Mouse (Mus musculus) lung, embryonic 16.5 days (tissue): Measurements from ENCODE around the gene Pfdn5. TPM values are rescaled to one million over a fixed set of nuclear protein-coding genes. Genes with fewer than 3 reads are reported as not detected.
A peak's percentile ranks its signal among the peaks of the same experiment; 100 is the strongest.

ENCODE experiments used
- ATAC-seq: fragments of 200-750 bp; cut with Nextera tagmentation; 2 replicates; pipeline ENCODE4 v1.8.0; 2017; ENCODE audit warnings: low read depth, mild to moderate bottlenecking, moderate library complexity
- H3K27ac ChIP-seq: fragments of 300-500 bp; sonication (generic); 2 replicates; pipeline ENCODE4 v1.5.1; 2014; ENCODE audit warnings: mild to moderate bottlenecking, control low read depth, low read length
- H3K27me3 ChIP-seq: fragments of 300-500 bp; sonication (generic); 2 replicates; pipeline ENCODE4 v1.6.1; 2014; ENCODE audit warnings: low read depth, low read length, mixed read lengths; ENCODE audit not compliant: control insufficient read depth, insufficient read depth
- H3K36me3 ChIP-seq: fragments of 300-500 bp; sonication (generic); 2 replicates; pipeline ENCODE4 v1.6.1; 2014; ENCODE audit warnings: low read length; ENCODE audit not compliant: control insufficient read depth, insufficient read depth
- H3K4me1 ChIP-seq: fragments of 300-500 bp; sonication (generic); replicated peaks from 2 replicates; pipeline ENCODE4 v1.6.1; 2014; ENCODE audit warnings: low read length, mixed read lengths; ENCODE audit not compliant: control insufficient read depth, insufficient read depth
- H3K4me2 ChIP-seq: fragments of 300-500 bp; sonication (generic); 2 replicates; pipeline ENCODE4 v1.6.1; 2014; ENCODE audit warnings: low read depth, low read length, control low read depth
- H3K4me3 ChIP-seq: fragments of 300-500 bp; sonication (generic); 2 replicates; pipeline ENCODE4 v1.5.1; 2014; ENCODE audit warnings: mild to moderate bottlenecking, low read length, control low read depth
- H3K9ac ChIP-seq: fragments of 300-500 bp; sonication (generic); 2 replicates; pipeline ENCODE4 v1.6.1; 2014; ENCODE audit warnings: low read length, control low read depth
- H3K9me3 ChIP-seq: fragments of 300-500 bp; sonication (generic); 2 replicates; pipeline ENCODE4 v1.6.1; 2016; ENCODE audit warnings: low read length; ENCODE audit not compliant: control insufficient read depth
- WGBS: fragments of 180-500 bp; shearing (Covaris S2); extraction: QIAGEN DNeasy Blood & Tissue Kit; methylation state at CpG from one replicate; pipeline ENCODE4 v1.1.7; 2014; 5-methylcytosine and 5-hydroxymethylcytosine counted together
- polyA plus RNA-seq: library from polyadenylated mRNA; unstranded; fragments of >200 nt; fragmentation: Nextera tagmentation; extraction: Ambion mirVana; gene quantifications from 2 replicates; pipeline ENCODE4 v1.2.1, GENCODE M21; 2015

Gene Pfdn5
- 390 and 403 TPM in 2 replicates for polyA plus RNA-seq

DNA sequence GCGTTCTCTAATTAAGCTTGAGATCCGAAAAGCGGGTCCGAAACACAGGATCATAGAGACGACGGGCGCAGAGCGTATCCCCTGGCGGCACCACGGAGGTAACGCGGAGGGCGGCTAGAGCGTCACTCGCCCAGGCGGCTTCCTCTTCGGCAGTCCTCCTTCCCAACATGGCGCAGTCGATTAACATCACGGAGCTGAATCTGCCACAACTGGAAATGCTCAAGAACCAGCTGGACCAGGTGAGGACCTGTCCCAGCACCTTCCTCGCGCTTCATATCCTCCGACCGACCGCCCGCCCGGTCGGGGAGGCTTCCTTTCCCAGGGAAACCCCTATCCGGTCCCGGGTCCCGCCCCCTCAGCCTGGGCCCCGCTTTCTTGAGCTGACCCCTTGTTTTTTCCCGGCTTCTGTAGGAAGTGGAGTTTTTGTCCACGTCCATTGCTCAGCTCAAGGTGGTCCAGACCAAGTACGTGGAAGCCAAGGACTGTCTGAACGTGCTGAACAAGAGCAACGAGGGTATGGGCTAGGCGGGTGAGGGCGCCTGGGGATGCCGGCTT is at the start of gene Pfdn5:
Gene Pfdn5 (plus strand): TSS at position 95 of the 555 bp plus-strand sequence.
- peak within 1 kb of the TSS; percentile 68 for H3K4me3 ChIP-seq
- peak within 1 kb of the TSS; percentile 75 for H3K4me2 ChIP-seq
- ATAC-seq = peak; percentile 94
- H3K36me3 ChIP-seq = peaks cover 29% of the 10 kb centered on the region
- peaks cover 8% of the 10 kb centered on the region for H3K4me1 ChIP-seq
- H3K9ac ChIP-seq = peak within 1 kb of the TSS; percentile 76
- H3K27ac ChIP-seq = peak within 1 kb of the TSS; percentile 61
- WGBS = under 1% methylated on average over 40 of the region's 40 CpGs
- H3K27me3 ChIP-seq = no peaks in the 10 kb centered on the region
- H3K9me3 ChIP-seq = no peaks in the 10 kb centered on the region

DNA sequence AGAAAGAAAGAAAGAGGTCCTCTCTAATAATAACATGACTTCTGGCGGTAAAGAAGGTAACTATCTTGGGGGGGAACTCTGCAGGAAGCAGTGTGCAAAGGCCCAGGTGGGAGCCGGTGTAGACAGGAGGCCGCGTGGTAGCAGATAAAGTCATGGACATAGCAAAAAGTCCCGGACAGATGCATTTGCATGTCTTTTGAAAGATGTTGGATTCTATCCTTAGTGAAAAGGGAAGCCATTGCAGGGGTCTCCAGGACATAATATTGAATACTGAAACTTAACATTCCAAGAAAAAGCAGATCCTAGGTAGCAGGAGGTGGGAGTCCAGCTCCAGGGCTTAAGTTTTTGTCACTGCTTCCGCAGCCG is 47.2 kb upstream of the Pfdn5 start:
- Histone ChIP-seq H3K9me3 (no peaks in the 10 kb centered on the region), H3K27ac (peak overlapping the region; percentile 75), H3K4me2 (peak overlapping the region; percentile 88), H3K4me3 (peak overlapping the region; percentile 77), H3K27me3 (no peaks in the 10 kb centered on the region), H3K36me3 (peaks cover 5% of the 10 kb centered on the region), H3K4me1 (peaks cover 13% of the 10 kb centered on the region), H3K9ac (peak overlapping the region; percentile 78)
- WGBS = 30% methylated on average over 7 of the region's 7 CpGs
- ATAC-seq = no peak

DNA sequence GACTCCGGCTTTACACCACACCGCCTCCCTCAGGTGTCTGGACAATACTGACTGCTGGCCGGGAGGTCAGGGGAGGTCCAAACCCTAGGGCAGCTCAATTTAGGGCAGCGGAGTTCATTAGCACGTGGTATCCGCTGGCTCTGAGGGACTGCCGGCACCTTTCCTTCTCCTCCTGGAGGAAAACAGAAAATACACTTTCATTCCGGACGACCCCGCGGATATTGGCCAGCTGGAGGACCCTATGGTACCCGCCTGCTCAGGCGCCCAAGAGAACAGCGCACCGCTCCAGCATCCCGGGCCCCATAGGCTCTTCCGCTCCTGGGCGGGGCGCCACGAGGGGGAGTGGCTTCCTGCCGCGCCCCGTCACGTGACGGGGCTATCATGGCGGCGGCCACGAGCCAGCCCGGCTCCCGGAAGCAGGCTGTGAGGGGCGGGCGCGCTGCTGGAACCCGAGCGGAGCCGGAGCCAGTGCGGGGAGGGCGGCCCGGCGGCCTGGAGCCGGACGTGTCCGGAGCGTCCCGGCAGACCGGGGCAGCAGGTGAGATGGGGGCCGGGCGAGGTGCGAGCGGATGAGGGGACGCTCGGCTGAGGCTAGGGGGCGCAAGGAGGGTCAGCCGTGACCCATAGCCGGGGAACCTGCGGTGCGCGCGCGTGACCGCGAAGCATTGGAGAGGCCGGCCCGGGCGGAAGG is 46.7 kb upstream of the Pfdn5 start, which contains the start of gene Mfsd5:
Gene Mfsd5 (plus strand): TSS at position 363 of the 691 bp plus-strand sequence.
- Histone ChIP-seq H3K4me2 (peak within 1 kb of the TSS; percentile 88), H3K4me3 (peak within 1 kb of the TSS; percentile 77), H3K27me3 (no peaks in the 10 kb centered on the region), H3K4me1 (peaks cover 13% of the 10 kb centered on the region), H3K9ac (peak within 1 kb of the TSS; percentile 78), H3K36me3 (peaks cover 5% of the 10 kb centered on the region), H3K27ac (peak within 1 kb of the TSS; percentile 87), H3K9me3 (no peaks in the 10 kb centered on the region)
- under 1% methylated on average over 60 of the region's 65 CpGs for WGBS
- peak; percentile 97 for ATAC-seq

DNA sequence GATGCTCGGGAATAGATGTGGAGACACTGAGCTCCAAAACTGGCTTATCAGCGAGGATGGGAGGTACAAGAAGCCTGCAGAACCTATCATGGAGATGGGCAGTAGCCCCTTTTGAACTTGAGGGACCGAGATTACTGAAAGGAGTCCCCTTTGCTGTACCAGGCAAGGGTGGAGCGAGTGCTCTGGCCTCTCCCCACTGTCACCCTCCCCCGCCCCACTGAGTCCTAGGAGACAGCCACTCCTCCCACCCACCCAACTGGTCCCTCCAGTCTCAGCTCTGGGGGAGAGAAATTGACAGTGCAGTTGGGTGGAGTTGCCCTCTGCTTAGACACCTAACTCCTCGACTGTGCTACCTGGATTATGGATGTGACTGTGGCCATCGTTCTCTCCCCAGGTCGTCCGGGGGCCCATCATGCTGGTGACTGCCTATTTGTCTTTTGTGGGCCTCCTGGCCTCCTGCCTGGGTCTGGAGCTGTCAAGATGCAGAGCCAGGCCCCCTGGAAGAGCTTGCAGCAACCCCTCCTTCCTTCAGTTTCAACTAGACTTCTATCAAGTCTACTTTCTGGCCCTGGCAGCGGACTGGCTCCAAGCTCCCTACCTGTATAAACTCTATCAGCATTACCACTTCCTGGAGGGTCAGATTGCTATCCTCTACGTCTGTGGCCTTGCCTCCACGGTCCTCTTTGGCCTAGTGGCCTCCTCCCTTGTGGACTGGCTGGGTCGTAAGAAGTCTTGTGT is 46.0 kb upstream of the Pfdn5 start:
- 20% methylated on average over 13 of the region's 13 CpGs for WGBS
- Histone ChIP-seq H3K4me3 (peak overlapping the region; percentile 77), H3K27ac (peak overlapping the region; percentile 87), H3K27me3 (no peaks in the 10 kb centered on the region), H3K4me1 (peaks cover 15% of the 10 kb centered on the region), H3K36me3 (peaks cover 5% of the 10 kb centered on the region), H3K9me3 (no peaks in the 10 kb centered on the region), H3K9ac (peak overlapping the region; percentile 78), H3K4me2 (peak overlapping the region; percentile 88)
- peak; percentile 29 for ATAC-seq

DNA sequence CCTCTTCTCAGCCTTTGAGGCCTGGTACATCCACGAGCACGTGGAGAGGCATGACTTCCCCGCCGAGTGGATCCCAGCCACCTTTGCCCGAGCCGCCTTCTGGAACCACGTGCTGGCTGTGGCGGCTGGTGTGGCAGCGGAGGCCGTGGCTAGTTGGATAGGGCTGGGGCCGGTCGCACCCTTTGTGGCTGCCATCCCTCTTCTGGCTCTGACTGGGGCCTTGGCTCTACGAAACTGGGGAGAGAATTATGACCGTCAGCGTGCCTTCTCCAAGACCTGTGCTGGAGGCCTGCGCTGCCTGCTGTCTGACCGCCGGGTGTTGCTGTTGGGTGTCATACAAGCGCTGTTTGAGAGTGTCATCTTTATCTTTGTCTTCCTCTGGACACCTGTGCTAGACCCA is 45.3 kb upstream of the Pfdn5 start:
- Histone ChIP-seq H3K27ac (no peak overlapping the region), H3K36me3 (peaks cover 5% of the 10 kb centered on the region), H3K4me3 (no peak overlapping the region), H3K9ac (no peak overlapping the region), H3K4me1 (peaks cover 15% of the 10 kb centered on the region), H3K27me3 (no peaks in the 10 kb centered on the region), H3K4me2 (no peak overlapping the region), H3K9me3 (no peaks in the 10 kb centered on the region)
- no peak for ATAC-seq
- WGBS = 91% methylated on average over 19 of the region's 19 CpGs

DNA sequence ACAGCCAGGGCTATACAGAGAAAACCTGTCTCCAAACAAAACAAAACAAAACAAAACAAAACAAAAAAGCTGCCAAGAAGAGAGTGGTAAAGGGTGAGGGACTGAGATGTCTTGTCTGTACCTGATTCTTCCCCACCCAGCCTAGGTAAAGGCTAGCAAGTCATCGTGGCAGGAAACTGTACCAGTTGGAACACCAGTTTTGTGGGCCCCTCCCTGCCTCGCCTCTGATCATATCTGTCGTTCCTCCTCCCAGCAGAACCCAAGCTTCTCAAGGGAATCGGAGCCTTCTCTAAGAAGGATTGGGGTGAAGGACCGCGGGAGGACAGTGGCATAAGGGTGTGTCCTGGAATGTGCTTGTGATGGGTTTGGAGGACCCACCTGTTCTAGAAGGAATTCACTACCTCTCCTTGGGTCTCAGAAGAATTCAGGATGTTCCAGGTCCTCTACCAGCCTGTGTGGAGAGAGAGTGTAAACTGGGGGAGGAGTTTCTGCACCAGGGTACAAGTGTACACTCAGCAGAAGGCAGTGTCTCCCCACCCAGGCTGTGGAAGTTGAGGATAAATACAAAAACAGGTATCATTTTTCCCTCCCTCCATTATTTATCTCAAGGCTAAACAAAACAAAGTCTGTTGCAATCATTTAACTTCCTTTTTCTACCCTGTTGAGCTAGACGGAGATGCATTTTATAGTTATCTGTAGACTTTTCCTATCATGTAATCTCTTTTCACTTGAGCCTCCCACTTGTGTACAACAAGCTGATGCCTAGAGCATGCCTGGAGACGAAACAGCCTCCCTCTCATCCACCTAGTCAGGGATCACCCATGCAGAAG is 43.2 kb upstream of the Pfdn5 start:
- peaks cover 15% of the 10 kb centered on the region for H3K4me1 ChIP-seq
- H3K9me3 ChIP-seq = no peaks in the 10 kb centered on the region
- no peak overlapping the region for H3K4me3 ChIP-seq
- ATAC-seq = no peak
- no peak overlapping the region for H3K9ac ChIP-seq
- H3K36me3 ChIP-seq = peaks cover 5% of the 10 kb centered on the region
- H3K27ac ChIP-seq = no peak overlapping the region
- no peaks in the 10 kb centered on the region for H3K27me3 ChIP-seq
- H3K4me2 ChIP-seq = no peak overlapping the region
- WGBS = 73% methylated on average over 8 of the region's 8 CpGs

DNA sequence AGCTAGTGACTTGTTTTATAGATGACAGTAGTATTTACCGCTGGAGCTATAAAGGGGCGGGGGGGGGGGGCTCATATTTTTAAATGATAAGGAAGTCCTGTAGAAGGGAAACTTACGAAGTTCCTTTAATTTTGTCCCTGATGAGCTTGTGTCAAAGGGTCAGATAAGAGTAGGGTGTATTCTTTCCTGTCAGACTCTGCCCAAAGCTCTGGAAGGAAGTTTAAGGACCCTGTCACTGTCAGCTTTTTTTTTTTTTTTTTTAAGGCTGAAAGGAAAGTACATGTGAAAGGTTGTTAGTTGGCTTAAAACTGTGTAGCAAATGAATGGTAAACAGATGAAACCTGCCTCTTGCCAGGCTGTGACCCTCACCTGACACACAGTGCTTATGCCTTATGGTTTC is 42.3 kb upstream of the Pfdn5 start:
- 67% methylated on average over 3 of the region's 3 CpGs for WGBS
- Histone ChIP-seq H3K36me3 (peaks cover 5% of the 10 kb centered on the region), H3K4me3 (no peak overlapping the region), H3K9ac (no peak overlapping the region), H3K27ac (no peak overlapping the region), H3K4me1 (peaks cover 15% of the 10 kb centered on the region), H3K27me3 (no peaks in the 10 kb centered on the region), H3K9me3 (no peaks in the 10 kb centered on the region), H3K4me2 (no peak overlapping the region)
- ATAC-seq = no peak

DNA sequence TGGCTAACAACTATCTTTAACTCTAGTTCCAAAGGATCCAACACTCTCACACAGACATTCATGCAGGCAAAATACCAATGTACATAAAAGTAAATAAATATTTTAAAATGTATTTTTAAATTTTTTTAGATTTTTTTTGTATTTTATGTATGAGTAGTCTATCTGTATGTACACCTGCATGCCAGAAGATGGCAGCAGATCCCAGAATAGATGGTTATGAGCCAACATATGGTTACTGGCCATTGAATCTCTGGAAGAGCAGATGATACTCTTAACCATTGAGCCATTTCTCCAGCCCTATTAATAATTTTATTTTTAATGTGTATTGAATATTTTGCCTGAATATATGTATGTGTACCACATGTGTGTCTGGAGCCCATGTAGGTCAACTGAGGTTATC is 38.5 kb upstream of the Pfdn5 start:
- H3K9me3 ChIP-seq = no peaks in the 10 kb centered on the region
- ATAC-seq = peak; percentile 44; the same call in 1 of the 2 replicates
- H3K27ac ChIP-seq = no peak overlapping the region
- H3K4me2 ChIP-seq = no peak overlapping the region
- H3K36me3 ChIP-seq = no peaks in the 10 kb centered on the region
- no peak overlapping the region for H3K4me3 ChIP-seq
- H3K27me3 ChIP-seq = no peaks in the 10 kb centered on the region
- no peak overlapping the region for H3K9ac ChIP-seq
- 0 out of 2 replicates have a peak, but pooled peaks cover 2% of the 10 kb centered on the region for H3K4me1 ChIP-seq
